In the genomic region with DNA sequence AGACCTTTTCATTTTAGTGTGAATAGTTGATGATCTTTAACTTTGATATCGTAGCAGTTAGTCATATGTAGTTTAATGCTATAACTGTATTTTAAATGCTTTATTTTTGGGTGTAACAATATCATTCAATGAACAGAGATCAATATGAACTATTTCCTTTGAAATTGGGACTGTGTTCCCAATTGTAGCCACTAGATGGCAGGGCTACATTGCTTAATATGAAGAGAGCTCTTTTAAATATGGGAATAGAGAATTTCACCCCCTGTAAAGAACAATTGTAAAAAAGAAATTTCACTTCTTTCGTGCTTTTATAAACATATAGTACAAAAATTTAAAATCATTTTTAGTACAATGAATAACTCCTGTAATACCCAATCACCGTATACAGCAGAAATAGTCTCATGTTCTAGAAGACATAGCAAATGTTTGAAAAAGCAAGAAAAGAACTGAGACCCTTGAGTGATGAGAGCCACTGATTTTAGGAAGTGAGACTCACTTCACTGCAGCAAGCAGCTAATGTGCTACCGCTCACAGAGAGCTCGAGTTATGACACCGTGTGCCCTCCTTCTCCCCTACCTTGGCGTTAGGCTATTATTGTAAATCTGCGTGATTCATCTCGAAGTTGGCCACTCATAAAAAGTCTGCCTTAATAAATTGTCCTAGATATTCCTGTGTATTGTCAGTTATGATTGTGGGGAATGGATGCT, we compare ENCODE assay signal across 9 mouse cellular contexts.
DNase-seq lines count a peak whose midpoint lies in the region; ATAC-seq and TF ChIP-seq lines count a peak whose summit lies in the region.
"Had no signal": no experiment of that assay in that cellular context is flagged by ENCODE, and none has a peak within 500 bp of the region (broad histone marks: within the 10 kb centered on the region; RNA-seq: fewer than 3 reads in every experiment).

No protein-coding gene starts in this region.

- TF ChIP-seq POLR2A in kidney, adult 2 months (IDR thresholded peaks at IDR 0.05; ENCODE audit: low read depth, low read length): no peak
- no peak for TF ChIP-seq POLR2A in cerebellum, adult 2 months (IDR thresholded peaks at IDR 0.05; ENCODE audit: borderline replicate concordance, insufficient read depth, low read length)

- no peak overlapping the region for H3K4me2 ChIP-seq in kidney, embryonic 15.5 days
- H3K4me2 ChIP-seq: hindbrain, embryonic 15.5 days had no signal

- intact Hi-C loops in gastrocnemius, postnatal 14 days (cut with DNase I; ENCODE audit: low total_unique reads): no loop called here

- WGBS in kidney, adult 2 months: 59% methylated on average over 9 of the region's 9 CpGs
- 65% methylated on average over 9 of the region's 9 CpGs for WGBS in kidney, embryonic 15.5 days
- WGBS in cerebellum, adult 2 months: 64% methylated on average over 9 of the region's 9 CpGs

- no peaks in the 10 kb centered on the region for H3K36me3 ChIP-seq in kidney, adult 2 months (ENCODE audit: control insufficient read depth, insufficient read depth, low read length)
- no peaks in the 10 kb centered on the region for H3K36me3 ChIP-seq in kidney, embryonic 15.5 days
- H3K36me3 ChIP-seq: hindbrain, embryonic 15.5 days had no signal

- H3K4me3 ChIP-seq in kidney, adult 2 months (ENCODE audit: insufficient read depth, low read depth, low read length): no peak overlapping the region
- no peak overlapping the region for H3K4me3 ChIP-seq in kidney, embryonic 15.5 days (replicated peaks)
- no peak overlapping the region for H3K4me3 ChIP-seq in cerebellum, adult 2 months (replicated peaks; ENCODE audit: insufficient read depth, low read depth, low read length)
- H3K4me3 ChIP-seq: hindbrain, embryonic 15.5 days had no signal

- ATAC-seq in kidney, embryonic 15.5 days (replicated peaks; ENCODE audit: low FRiP score): no peak

- peak; percentile 14 for DNase-seq in kidney, adult 2 months
- DNase-seq in thymus, postnatal 4 days: peak; percentile 7
- no peak for DNase-seq in thymus, adult 18-20 months
- peak in 1 of 2 experiments; percentile 14 for DNase-seq in cerebellum, adult 2 months
- DNase-seq in lung, postnatal 36 days: peak; percentile 46
- no peak for DNase-seq in gastrocnemius, postnatal 14 days
- no peak for DNase-seq in spleen, adult 18-20 months

- H3K9ac ChIP-seq in kidney, embryonic 15.5 days: no peak overlapping the region
- H3K9ac ChIP-seq: hindbrain, embryonic 15.5 days had no signal

- TF ChIP-seq CTCF in kidney, adult 2 months (conservative IDR thresholded peaks at IDR 0.05; ENCODE audit: insufficient read depth, insufficient read length, low read depth, low read length): peak; percentile 25; the same call in 1 of the 2 replicates
- TF ChIP-seq CTCF in cerebellum, adult 2 months (IDR thresholded peaks at IDR 0.05; ENCODE audit: borderline replicate concordance, insufficient read depth, low read depth, low read length): peak; percentile 42; the same call in 1 of the 2 replicates

- no peaks in the 10 kb centered on the region for H3K4me1 ChIP-seq in kidney, adult 2 months (ENCODE audit: control insufficient read depth, insufficient read depth, low read length)
- H3K4me1 ChIP-seq in kidney, embryonic 15.5 days: no peaks in the 10 kb centered on the region
- no peaks in the 10 kb centered on the region for H3K4me1 ChIP-seq in cerebellum, adult 2 months (ENCODE audit: control insufficient read depth, insufficient read depth, low read length)
- H3K4me1 ChIP-seq: hindbrain, embryonic 15.5 days had no signal

- no peaks in the 10 kb centered on the region for H3K9me3 ChIP-seq in kidney, embryonic 15.5 days (replicated peaks)
- H3K9me3 ChIP-seq: hindbrain, embryonic 15.5 days had no signal

- H3K27me3 ChIP-seq in kidney, adult 2 months (replicated peaks; ENCODE audit: control insufficient read depth, insufficient read depth, low read length): no peaks in the 10 kb centered on the region
- no peaks in the 10 kb centered on the region for H3K27me3 ChIP-seq in kidney, embryonic 15.5 days
- H3K27me3 ChIP-seq in cerebellum, adult 2 months (ENCODE audit: control insufficient read depth, insufficient read depth, low read length): no peaks in the 10 kb centered on the region
- H3K27me3 ChIP-seq: hindbrain, embryonic 15.5 days had no signal

- no peak overlapping the region for H3K27ac ChIP-seq in kidney, adult 2 months (ENCODE audit: insufficient read depth, low read depth, low read length)
- H3K27ac ChIP-seq in kidney, embryonic 15.5 days: no peak overlapping the region
- no peak overlapping the region for H3K27ac ChIP-seq in cerebellum, adult 2 months (ENCODE audit: insufficient read depth, low read length)
- H3K27ac ChIP-seq: hindbrain, embryonic 15.5 days had no signal

Comparison
In these comparisons a context has a peak if more than half of its experiments do, and no peak if none do; other contexts are left out.
1. DNase-seq: peak in kidney, adult 2 months (single experiment), thymus, postnatal 4 days (single experiment) and lung, postnatal 36 days (single experiment); none in thymus, adult 18-20 months (0 of 2), gastrocnemius, postnatal 14 days (single experiment) and spleen, adult 18-20 months (0 of 2).